Mouse (Mus musculus) kidney, adult 11 months (tissue): Measurements from ENCODE around the gene Neurog2.

Experiments
- DNase-seq: peaks from one replicate; pipeline ENCODE4 v3.0.0; 2022

The Neurog2 gene

GRCm38 (mm10) chr3:127633080-127634032, at the start of gene Neurog2:
Gene Neurog2, plus strand, starts transcription at chr3:127633135.
- no peak for DNase-seq

- no peak for DNase-seq
Observed at GRCm38 (mm10) chr3:127597136-127597535, 35.8 kb upstream of the Neurog2 start.

- DNase-seq: no peak
Observed at GRCm38 (mm10) chr3:127608109-127608508, 24.8 kb upstream of the Neurog2 start.

- peak; percentile 33 for DNase-seq
Observed at GRCm38 (mm10) chr3:127625296-127625695, 7.6 kb upstream of the Neurog2 start.

DNA sequence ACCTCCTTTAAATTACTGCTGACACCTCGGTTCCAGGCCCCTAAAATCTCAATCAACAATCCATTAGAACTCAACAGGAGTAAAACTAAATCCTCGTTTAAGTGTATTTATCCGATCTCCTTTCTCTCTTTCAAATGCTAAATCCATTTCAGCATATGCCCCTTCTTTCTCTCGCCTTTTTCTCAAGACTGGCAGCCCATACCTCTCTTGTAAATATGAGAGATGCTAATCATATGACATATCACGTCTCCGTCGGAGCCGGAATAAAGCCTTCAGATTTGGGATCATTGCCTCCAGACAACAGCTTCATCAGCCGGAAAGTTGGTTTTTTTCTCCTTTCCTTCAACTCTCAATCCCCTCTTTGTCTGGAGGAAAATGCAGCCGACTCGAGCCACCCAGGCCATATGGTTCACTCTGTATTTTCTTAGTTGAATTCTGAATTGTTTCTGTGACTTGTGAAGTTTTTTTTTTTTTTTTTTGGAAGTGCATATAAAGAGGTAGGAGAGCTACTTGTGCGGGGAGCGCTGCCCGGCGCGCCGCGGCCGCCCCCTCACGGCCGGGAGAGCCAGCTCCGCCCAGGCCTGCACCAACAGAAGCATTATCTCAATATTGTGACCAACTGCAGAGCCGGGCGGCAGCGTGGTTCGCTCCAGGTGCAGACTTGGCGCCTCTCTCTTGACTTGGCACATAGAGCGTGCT, 7.1 kb upstream of the Neurog2 start:
- DNase-seq: no peak

DNA sequence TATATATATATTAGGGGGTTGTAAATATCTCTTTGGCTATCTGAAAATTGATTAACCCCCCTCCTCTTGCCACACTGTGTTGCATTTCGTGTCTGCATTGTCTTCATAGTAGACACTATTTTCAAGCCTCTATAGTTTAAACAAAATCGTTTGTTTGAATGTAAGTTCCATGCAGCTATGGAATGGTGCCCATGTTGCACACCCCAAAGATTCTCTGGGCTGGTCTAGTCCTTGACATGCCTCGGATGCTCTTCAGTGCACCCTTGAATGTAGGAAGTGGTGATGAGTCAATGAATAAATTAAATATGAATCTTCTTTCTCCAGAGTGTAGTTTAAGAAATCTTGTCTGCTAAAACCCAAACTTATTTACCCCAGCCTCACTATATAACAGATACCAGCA, 6.4 kb upstream of the Neurog2 start:
- DNase-seq: no peak

DNA sequence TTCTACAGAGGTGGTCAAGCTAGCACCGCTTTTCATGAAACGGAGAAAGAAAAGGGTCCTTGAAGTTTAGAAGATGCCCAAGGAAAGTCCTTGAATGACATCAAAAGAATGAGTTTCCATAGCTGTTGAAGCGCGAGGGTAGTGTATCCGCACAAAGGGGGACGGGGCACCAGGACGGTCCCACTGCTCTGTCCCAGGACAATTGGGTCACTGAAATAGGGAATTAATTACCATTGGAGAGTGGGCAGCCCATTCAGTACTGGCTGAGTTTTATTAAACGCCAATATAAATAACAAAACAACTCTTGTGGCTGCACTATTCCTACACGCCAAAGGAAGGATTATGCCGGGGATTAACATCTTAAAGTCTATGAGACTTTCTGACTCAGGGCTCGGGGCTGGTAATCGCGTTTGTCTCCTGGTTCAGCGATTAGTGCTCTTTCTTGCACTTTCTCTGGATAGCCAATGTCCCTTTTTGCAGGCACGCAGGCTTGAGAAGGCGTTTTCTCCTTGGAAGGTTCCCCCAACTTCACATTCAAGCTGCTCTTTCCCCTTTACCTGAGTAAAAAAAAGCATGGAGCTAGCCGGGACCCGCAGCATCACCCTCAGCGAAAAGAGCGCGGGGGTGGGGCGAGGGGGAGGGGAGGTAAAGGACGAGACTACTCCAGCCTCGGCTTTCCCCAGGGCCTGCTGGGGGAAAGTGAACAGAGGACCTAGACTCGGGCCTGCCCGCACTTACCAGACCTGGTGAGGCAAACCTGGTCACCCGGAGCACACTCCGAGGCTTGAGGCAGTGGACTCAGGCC, 5.6 kb upstream of the Neurog2 start:
- DNase-seq: no peak

DNA sequence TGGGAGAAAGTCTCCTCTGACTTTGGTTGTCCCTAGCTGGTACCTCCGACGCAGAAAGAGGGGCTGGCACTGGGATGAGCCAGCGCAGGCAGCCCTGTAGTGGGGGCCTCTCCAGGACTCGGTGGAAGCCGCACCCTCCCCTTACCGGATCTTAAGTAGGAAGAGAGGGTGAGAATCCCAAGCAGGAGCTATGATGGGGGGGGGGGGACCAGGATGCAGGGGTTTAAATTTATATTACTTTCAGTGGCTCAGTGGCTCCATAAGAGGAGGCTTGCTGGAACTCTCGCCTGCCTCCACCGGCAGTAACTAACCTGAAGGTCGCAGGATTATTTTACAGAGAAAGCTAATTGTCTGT, 5.0 kb upstream of the Neurog2 start:
- no peak for DNase-seq

GRCm38 (mm10) chr3:127628311-127629184, 4.4 kb upstream of the Neurog2 start:
- no peak for DNase-seq

DNA sequence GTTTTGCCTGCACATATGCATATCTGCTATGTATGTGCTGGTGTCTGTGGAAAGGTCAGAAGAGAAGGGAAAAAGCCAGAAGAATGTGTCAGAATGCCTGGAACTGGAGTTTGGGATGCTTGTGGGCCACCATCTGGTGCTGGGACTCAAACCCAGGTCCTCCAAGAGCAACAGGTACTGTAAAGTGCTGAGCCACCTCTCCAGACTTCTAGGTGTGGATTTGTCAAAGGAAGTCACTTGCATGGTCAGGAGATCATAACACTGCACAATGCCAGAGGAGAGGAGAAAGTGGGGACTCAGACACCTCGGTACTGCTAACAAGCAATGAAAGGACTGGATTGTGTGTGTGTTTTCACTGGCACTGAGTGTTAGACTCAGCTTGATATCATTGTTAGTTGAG, 2.7 kb upstream of the Neurog2 start:
- DNase-seq: no peak

DNA sequence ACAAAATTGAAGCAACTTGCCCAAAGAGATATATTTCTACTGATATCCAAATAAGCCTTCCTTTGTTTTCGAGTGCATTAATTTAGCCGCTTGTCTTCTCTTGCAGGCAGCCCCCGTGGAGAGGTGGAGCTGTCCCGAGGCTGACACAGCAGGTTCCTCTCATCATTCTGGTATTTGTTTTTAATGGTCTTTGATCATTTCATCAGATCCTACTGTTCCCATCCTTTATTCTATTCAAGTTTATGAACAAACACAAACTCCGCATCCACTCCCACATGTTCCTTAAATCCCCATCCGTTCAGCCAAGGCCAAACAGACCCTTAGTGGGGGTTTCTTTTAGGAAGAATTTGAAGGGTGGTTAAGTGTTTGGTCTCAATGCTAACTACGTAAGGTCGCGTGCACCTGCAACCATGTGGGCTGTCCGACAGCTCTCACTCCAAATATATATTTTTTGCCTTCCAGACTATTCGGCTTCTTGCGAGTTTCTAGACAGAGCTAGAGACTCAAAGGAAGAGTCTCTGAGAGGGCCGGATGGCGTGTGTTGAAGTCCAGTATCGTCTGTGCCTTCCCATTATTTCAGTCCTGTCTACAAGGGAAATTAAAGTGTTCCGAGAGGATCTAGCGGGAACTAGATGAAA, 2.1 kb upstream of the Neurog2 start:
- no peak for DNase-seq

- DNase-seq: no peak
Observed at GRCm38 (mm10) chr3:127631582-127631981, 1.4 kb upstream of the Neurog2 start.

- no peak for DNase-seq
Observed at GRCm38 (mm10) chr3:127632531-127632930, 404 bp upstream of the Neurog2 start.

DNA sequence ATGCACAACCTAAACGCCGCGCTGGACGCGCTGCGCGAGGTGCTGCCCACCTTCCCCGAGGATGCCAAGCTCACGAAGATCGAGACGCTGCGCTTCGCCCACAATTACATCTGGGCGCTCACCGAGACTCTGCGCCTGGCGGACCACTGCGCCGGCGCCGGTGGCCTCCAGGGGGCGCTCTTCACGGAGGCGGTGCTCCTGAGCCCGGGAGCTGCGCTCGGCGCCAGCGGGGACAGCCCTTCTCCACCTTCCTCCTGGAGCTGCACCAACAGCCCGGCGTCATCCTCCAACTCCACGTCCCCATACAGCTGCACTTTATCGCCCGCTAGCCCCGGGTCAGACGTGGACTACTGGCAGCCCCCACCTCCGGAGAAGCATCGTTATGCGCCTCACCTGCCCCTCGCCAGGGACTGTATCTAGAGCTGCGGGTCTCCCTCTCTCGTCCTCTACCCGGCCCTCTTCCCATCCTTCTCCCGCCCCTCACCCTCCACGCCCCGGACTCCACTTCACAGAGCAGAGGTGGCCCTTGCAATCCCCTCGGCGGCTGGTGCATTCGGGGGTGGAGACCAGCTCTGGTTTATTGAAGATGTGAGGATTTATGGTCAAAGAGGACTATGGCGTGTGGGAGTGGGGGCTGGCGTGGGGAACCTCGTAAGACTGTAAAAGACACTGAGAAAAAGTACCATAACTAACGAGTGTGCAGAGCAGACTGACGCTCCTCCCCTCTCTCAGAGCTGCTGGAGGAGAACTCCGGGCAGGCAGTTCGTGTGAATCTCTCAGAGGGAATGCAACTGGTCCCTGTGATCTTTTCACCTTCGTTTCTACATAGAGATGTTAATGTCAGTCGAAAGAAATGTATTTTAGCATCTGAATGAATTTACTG, 1.4 kb downstream of the Neurog2 start:
- DNase-seq: peak; percentile 39

GRCm38 (mm10) chr3:127634984-127635349, 2.0 kb downstream of the Neurog2 start:
- no peak for DNase-seq

DNA sequence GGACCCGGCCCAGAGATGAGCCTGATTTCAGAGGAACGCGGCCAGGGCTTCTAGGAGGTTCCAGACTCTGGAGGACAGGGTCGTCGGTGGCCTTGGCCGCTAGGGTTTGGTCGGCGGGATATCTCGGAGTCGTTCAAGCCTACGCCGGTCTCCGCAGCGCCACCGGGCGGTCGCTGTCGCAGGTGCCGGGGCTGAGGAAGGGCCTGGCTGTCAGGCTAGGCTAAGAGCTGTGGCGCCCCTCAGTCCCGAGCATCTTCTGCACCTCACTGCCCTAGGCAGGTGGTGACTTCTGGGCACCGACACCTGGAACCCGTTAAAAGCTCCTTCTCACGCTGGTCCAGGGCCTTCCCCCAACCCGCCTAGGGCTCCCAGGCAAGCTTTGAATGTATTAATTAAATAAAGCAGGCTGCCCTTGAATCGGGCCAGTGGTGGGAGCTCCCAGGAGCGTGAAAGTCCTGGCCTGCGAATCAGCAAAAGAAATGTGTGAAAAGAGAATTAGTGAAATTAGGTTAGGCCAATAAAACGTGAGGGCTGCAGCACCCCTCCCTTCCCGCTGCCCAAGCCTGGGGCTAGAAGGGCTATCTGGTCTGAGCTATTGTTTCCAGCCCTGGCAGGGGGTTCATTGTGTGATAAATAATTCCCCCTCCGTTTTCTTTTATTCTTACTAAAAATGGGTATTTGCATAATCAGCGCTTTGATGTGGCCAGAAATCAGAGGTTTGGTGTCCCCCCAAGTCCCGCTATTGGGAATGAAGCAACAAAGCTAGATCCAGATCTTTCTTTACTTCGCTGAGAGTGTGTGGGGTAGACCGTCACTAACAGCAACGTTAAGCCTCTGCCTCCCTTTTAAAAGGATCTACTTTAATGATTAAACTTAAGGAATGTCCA, 7.2 kb downstream of the Neurog2 start:
- DNase-seq: no peak

DNA sequence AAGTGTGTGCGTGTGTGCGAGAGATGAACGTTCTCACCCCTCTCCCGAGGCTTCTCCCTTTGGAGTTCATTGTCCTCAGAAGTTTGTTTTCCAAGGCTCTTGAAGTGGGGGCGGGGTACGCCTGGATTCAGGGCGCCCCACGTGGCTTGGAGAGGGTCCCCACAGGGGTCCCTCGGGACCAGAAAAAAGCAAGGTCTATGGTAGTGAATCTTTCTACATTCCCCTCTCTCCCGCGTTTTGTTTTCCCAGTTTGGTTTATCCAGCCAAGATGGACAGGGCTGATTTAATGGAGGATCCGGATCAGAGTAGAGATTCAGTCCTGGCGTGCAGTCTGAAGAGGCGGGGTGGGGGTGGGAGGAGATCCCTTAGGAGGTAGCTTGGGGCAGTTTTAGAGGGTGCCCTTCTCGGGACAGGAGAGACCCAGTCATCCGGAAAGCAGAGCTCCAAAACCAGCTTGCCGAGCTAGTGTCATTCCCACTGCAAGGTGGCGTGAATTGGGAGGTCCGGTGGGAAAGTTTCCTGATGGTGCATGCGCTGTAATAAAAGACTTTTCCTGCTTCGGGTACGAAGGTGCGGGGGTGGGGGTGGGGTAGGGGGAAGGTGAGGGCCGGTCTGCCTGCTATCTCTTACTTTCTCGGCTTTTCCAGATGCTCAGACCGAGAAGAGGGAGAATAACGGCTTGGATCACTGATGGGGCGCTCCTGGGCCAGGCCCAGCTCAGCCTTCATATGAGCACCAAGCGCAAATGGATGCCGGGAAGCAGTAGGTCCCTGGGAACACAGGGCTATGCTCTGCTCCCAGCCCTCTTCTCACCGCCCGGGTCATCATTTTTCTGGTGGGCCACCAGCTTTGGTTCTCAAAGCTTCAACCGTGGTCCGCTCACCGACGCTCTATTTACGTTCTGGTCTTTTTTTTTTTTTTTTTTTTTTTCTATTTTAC, 8.1 kb downstream of the Neurog2 start:
- no peak for DNase-seq

DNA sequence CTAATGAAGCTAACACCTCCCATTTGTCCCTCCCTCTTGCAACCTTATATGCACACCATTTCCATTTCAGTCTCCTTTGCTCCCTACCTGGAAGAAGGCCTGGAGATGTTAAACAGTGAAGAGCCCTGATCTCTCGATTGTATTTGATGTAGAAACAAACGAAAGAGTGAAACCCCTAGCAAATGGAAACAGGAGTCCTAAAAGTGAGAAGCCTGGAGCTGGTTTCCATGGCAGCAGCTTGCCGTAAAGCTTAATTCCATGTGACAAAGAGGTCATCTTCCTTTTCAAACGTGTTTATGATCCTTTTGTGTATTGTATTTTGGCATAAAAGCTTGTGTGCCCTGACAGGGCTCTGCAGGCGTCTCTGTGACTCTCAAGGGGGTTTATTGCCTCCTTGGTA, 9.3 kb downstream of the Neurog2 start:
- no peak for DNase-seq
